Mouse (Mus musculus): ENCODE data around the gene Ccnc.

Ccnc gene

DNA sequence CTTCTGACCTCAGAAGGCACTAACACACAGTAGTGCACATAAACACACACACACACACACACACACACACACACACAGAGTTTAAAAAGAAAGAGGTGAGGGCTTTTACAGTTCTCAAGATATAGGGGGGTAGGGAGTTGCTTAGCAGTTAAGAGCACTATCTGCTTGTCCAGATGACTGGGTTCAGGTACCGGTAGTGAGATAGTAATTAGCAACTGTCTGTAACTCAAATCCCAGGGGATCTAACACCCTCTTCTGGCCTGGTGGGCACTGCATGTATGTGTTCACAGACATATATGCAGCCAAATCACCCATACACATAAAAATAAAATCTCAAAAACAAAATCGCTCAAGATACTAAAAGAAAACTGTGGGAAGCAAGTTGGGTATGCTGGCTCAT lies 74.1 kb downstream of the Ccnc start:
- DNase-seq (ENCODE audit: low spot score in 2 of 2), result no peak

DNA sequence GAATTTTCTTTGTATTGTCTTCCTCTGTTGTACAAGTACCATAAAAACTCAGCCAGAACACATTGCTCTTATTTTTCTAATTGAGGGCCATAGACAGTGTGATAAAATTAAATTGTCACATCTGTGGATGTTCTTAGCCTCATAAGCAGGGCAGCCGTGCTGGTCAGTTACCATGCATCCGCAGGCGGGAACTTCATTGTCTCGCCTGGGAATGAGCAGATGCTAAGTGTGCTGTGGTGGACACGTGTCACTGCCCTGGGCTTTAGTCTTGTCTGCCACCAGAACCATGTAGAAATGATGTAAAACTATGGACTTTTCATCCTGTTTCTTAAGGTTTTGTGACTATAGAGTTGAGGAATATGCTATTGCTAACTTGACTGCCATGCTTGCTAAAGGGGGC lies 79.7 kb downstream of the Ccnc start:
- DNase-seq (ENCODE audit: low spot score in 2 of 2), result no peak

All from urinary bladder, adult 18-20 months (tissue).